Mouse (Mus musculus): ENCODE data around the gene Ppp2r2d. TPM values are rescaled to one million over a fixed set of nuclear protein-coding genes. Genes with fewer than 3 reads are reported as not detected.

The Ppp2r2d gene
- 27.6 and 29.0 TPM in 2 replicates for polyA plus RNA-seq (2012; rRNA removed)

DNA sequence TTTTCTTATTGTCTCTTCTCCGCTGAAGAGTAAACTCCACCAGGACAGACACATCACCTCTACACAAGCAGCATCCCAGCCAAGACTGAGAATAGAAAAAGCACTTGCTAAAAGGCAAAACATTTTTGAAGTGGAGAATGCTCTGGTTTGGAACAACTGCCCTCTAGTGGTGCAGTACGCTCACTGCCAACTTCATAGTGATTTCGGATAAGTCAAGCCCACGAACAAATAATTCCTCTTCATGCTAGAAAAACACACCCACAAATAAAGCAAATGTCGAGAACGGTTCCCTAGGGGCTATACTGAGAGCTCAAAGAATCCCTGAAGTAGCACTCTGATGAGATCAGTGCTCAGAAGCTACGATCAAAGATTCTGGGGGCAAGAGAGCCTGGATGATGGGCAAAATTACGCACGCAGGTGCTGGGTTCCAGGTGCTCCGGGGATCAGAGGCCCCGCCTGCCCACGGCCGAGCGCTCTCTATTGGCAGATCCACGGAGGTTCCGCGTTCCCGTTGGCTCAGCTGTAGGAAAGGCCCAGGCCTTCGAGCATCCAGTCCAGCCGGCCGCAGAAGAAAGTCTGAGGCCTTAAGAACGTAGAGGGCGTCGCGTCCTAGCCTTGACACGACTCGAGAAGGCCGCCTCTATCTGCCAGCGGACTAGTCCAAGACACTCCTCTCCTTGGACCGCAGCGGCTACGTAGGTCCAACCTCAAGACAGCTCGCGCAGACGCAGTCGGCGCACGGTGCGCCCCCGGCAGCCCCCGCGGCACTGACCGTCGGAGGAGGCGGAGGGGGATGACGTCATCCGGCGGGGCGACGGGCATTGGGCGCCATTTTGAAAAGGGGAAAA lies at the start of gene Ppp2r2d, which contains the start of gene Mapk1ip1:
Gene Ppp2r2d (plus strand): TSS at position 536 of the 848 bp plus-strand sequence.
Gene Mapk1ip1 (minus strand): TSS at position 730 of the 848 bp plus-strand sequence.
- Histone ChIP-seq H3K4me3 (ENCODE audit: control insufficient read depth, insufficient read depth, low read length) (peak within 1 kb of the TSS; percentile 70), H3K4me1 (replicated peaks; ENCODE audit: control insufficient read depth, insufficient read depth, low read length) (peaks cover 19% of the 10 kb centered on the region), H3K27ac (ENCODE audit: control insufficient read depth, insufficient read depth, low read length) (peak within 1 kb of the TSS; percentile 73), H3K36me3 (ENCODE audit: control insufficient read depth, insufficient read depth, low read length) (no peaks in the 10 kb centered on the region), H3K27me3 (ENCODE audit: control insufficient read depth, insufficient read depth, low read length) (no peaks in the 10 kb centered on the region)
- under 1% methylated on average over 51 of the region's 51 CpGs for WGBS
- TF ChIP-seq POLR2A (IDR thresholded peaks at IDR 0.05; ENCODE audit: control insufficient read depth, extremely low read depth, insufficient read depth, low read length, poor library complexity) (peak; percentile 64; the same call in 1 of the 2 replicates), CTCF (IDR thresholded peaks at IDR 0.05; ENCODE audit: borderline replicate concordance, control insufficient read depth, extremely low read depth, insufficient read depth, low read length, poor library complexity) (peak; percentile 56; the same call in 1 of the 2 replicates)
- DNase-seq: peak; percentile 92

DNA sequence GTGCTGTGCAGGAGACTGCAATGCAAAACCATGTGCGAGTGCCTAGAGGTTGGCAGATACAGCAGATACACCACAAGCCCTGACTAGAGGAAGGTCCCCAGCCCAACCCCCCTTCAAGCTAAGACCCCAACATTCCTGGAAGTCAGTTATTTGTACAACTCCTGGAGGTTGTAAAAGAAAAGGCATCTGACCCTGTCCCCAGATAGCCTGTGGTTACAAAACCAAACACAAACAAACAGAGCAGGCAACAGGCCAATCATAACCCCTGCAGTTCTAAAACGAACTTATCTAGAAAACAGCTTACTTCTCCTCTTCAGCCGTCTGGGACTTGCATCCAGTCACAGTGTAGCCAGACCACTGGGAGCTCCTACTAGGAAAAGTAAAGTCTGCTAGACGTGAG lies 42.5 kb upstream of the Ppp2r2d start:
- Histone ChIP-seq H3K27me3 (ENCODE audit: control insufficient read depth, insufficient read depth, low read length) (no peaks in the 10 kb centered on the region), H3K4me3 (ENCODE audit: control insufficient read depth, insufficient read depth, low read length) (no peak overlapping the region), H3K27ac (ENCODE audit: control insufficient read depth, insufficient read depth, low read length) (no peak overlapping the region), H3K4me1 (replicated peaks; ENCODE audit: control insufficient read depth, insufficient read depth, low read length) (no peaks in the 10 kb centered on the region), H3K36me3 (ENCODE audit: control insufficient read depth, insufficient read depth, low read length) (no peaks in the 10 kb centered on the region)
- DNase-seq: no peak
- TF ChIP-seq CTCF (IDR thresholded peaks at IDR 0.05; ENCODE audit: borderline replicate concordance, control insufficient read depth, extremely low read depth, insufficient read depth, low read length, poor library complexity) (no peak), POLR2A (IDR thresholded peaks at IDR 0.05; ENCODE audit: control insufficient read depth, extremely low read depth, insufficient read depth, low read length, poor library complexity) (no peak)
- 21% methylated on average over 4 of the region's 4 CpGs for WGBS

DNA sequence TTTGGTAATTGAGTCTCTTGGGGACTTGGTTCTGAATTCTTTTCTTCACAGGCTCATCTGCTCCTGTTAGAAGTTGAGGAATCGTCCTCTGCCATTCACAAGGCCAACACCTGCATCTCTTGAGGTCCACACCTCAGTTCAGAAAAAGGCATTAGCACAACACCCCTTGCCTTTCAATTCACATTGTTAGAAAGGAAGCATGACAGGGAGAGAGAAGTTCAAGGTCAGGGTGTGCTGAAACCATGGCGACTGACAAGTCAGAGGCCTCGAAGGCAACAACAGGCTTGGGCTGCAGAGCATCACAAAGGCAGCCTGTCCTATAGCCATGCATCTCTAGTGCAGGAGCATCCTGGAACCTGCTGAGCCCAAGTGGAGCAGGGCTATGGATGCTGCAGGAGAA lies 38.7 kb upstream of the Ppp2r2d start:
- Histone ChIP-seq H3K4me1 (replicated peaks; ENCODE audit: control insufficient read depth, insufficient read depth, low read length) (no peaks in the 10 kb centered on the region), H3K27me3 (ENCODE audit: control insufficient read depth, insufficient read depth, low read length) (no peaks in the 10 kb centered on the region), H3K36me3 (ENCODE audit: control insufficient read depth, insufficient read depth, low read length) (no peaks in the 10 kb centered on the region), H3K27ac (ENCODE audit: control insufficient read depth, insufficient read depth, low read length) (no peak overlapping the region), H3K4me3 (ENCODE audit: control insufficient read depth, insufficient read depth, low read length) (no peak overlapping the region)
- TF ChIP-seq CTCF (IDR thresholded peaks at IDR 0.05; ENCODE audit: borderline replicate concordance, control insufficient read depth, extremely low read depth, insufficient read depth, low read length, poor library complexity) (no peak), POLR2A (IDR thresholded peaks at IDR 0.05; ENCODE audit: control insufficient read depth, extremely low read depth, insufficient read depth, low read length, poor library complexity) (no peak)
- WGBS: 88% methylated on average over 3 of the region's 3 CpGs
- DNase-seq: no peak

DNA sequence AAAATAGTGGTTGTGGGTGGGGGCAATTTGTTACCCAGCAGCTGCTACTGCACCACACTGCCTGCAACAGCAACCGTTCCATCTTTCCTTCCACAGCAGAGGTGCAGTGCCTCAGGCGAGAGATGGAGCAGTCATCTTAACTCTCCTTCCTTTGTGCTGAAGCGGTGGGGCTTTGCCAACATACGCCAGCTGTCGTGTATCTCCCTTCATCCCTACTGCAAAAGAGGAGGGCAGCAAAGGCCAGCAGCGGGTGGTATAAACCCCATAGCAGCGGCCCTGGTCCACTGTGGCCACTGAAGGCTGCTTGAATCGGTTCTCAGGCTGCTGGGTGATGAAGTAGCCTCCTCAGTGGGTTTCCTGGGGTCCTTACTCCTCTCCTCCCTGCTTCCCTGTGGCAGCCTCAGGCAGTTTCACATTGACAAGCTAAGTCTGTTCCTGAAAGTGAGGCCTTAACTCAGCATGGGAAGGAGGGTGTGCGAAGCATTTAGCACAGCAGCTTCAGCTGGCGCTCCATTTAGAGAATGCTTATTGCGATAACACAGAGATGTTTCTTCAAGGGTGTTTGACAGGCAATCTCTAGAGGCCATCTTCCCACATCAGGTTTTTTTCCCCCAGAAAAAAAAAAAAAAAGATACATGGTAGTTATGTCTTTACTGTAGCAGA lies 32.5 kb upstream of the Ppp2r2d start:
- no peaks in the 10 kb centered on the region for H3K36me3 ChIP-seq (ENCODE audit: control insufficient read depth, insufficient read depth, low read length)
- no peak overlapping the region for H3K4me3 ChIP-seq (ENCODE audit: control insufficient read depth, insufficient read depth, low read length)
- H3K27me3 ChIP-seq (ENCODE audit: control insufficient read depth, insufficient read depth, low read length): no peaks in the 10 kb centered on the region
- 86% methylated on average over 11 of the region's 11 CpGs for WGBS
- TF ChIP-seq CTCF (IDR thresholded peaks at IDR 0.05; ENCODE audit: borderline replicate concordance, control insufficient read depth, extremely low read depth, insufficient read depth, low read length, poor library complexity): no peak
- no peak for TF ChIP-seq POLR2A (IDR thresholded peaks at IDR 0.05; ENCODE audit: control insufficient read depth, extremely low read depth, insufficient read depth, low read length, poor library complexity)
- H3K4me1 ChIP-seq (replicated peaks; ENCODE audit: control insufficient read depth, insufficient read depth, low read length): no peaks in the 10 kb centered on the region
- H3K27ac ChIP-seq (ENCODE audit: control insufficient read depth, insufficient read depth, low read length): no peak overlapping the region
- DNase-seq: no peak

DNA sequence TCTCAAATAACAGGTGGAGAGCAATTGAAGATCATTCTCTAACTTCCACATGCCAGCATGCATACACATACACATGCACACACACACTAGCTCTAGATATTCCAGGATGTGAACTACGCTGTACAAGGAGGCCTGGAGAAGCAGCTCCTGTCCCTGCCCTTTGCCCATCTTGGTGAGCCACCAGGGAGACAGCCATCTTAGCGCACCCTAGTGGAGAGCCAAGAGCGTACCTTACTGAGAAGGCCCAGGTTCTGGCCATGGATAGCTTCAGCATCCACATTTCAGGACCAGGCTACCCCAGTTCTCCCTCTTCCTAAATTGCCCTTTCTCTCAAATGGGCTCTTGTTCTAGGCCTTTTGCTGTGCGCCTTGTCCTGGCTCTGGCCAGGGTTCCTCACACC lies 27.6 kb upstream of the Ppp2r2d start:
- no peak for DNase-seq
- WGBS: 58% methylated on average over 4 of the region's 4 CpGs
- no peak overlapping the region for H3K27ac ChIP-seq (ENCODE audit: control insufficient read depth, insufficient read depth, low read length)

DNA sequence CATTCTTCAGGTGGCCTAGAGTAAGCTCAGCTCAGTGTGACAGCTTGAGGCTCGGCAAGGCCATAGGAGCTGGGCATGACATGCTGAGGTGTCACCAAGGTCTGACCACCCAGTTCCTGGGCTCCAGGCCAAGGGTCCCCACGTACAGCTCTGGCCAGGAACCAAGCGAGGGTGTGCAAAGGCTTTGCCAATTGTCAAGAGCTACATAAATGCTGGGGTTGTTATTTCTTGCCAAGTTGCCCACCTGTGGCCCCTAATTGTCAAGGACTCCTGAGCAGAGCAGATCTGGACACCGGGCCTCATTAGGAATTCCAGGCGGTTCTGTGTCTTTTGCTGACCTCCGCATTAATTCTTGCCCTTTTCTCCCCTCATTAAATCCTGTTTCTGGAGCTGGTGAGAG lies 21.5 kb upstream of the Ppp2r2d start:
- TF ChIP-seq CTCF (IDR thresholded peaks at IDR 0.05; ENCODE audit: borderline replicate concordance, control insufficient read depth, extremely low read depth, insufficient read depth, low read length, poor library complexity): no peak
- TF ChIP-seq POLR2A (IDR thresholded peaks at IDR 0.05; ENCODE audit: control insufficient read depth, extremely low read depth, insufficient read depth, low read length, poor library complexity): no peak
- 90% methylated on average over 6 of the region's 6 CpGs for WGBS
- Histone ChIP-seq H3K4me3 (ENCODE audit: control insufficient read depth, insufficient read depth, low read length) (no peak overlapping the region), H3K36me3 (ENCODE audit: control insufficient read depth, insufficient read depth, low read length) (no peaks in the 10 kb centered on the region), H3K27ac (ENCODE audit: control insufficient read depth, insufficient read depth, low read length) (no peak overlapping the region), H3K27me3 (ENCODE audit: control insufficient read depth, insufficient read depth, low read length) (no peaks in the 10 kb centered on the region), H3K4me1 (replicated peaks; ENCODE audit: control insufficient read depth, insufficient read depth, low read length) (no peaks in the 10 kb centered on the region)
- DNase-seq: no peak

More for the DNA sequence above, 27.6 kb upstream of the Ppp2r2d start:
- H3K27me3 ChIP-seq (ENCODE audit: control insufficient read depth, insufficient read depth, low read length): no peaks in the 10 kb centered on the region
- H3K4me1 ChIP-seq (replicated peaks; ENCODE audit: control insufficient read depth, insufficient read depth, low read length): no peaks in the 10 kb centered on the region
- no peak overlapping the region for H3K4me3 ChIP-seq (ENCODE audit: control insufficient read depth, insufficient read depth, low read length)
- no peaks in the 10 kb centered on the region for H3K36me3 ChIP-seq (ENCODE audit: control insufficient read depth, insufficient read depth, low read length)
- TF ChIP-seq POLR2A (IDR thresholded peaks at IDR 0.05; ENCODE audit: control insufficient read depth, extremely low read depth, insufficient read depth, low read length, poor library complexity): no peak
- TF ChIP-seq CTCF (IDR thresholded peaks at IDR 0.05; ENCODE audit: borderline replicate concordance, control insufficient read depth, extremely low read depth, insufficient read depth, low read length, poor library complexity): no peak

Data from thymus, adult 2 months (tissue).